Mouse (Mus musculus): ENCODE results near the gene Pld5. TPM values are rescaled to one million over a fixed set of nuclear protein-coding genes. Genes with fewer than 3 reads are reported as not detected.

The Pld5 gene
- polyA plus RNA-seq, 1 experiment from 2014 or later: 3.5 TPM

GRCm38 (mm10) chr1:175920029-175920428, 355.1 kb downstream of the Pld5 start, which contains the start of gene Gm38100:
Gene Gm38100, plus strand, starts transcription at chr1:175920329.
- Histone ChIP-seq H3K9me3 (replicated peaks) (no peaks in the 10 kb centered on the region), H3K4me2 (replicated peaks) (no peak within 1 kb of the TSS), H3K36me3 (no peaks in the 10 kb centered on the region), H3K27ac (no peak within 1 kb of the TSS), H3K4me3 (no peak within 1 kb of the TSS), H3K9ac (no peak within 1 kb of the TSS), H3K4me1 (no peaks in the 10 kb centered on the region), H3K27me3 (no peaks in the 10 kb centered on the region)
- no peak for ATAC-seq (ENCODE audit: low FRiP score)
- 90% methylated on average over 9 of the region's 9 CpGs for WGBS

GRCm38 (mm10) chr1:175913728-175914303, 361.3 kb downstream of the Pld5 start:
- H3K9ac ChIP-seq: no peak overlapping the region
- H3K27me3 ChIP-seq: no peaks in the 10 kb centered on the region
- H3K4me1 ChIP-seq: no peaks in the 10 kb centered on the region
- 78% methylated on average over 5 of the region's 5 CpGs for WGBS
- no peak overlapping the region for H3K4me2 ChIP-seq (replicated peaks)
- H3K9me3 ChIP-seq (replicated peaks): no peaks in the 10 kb centered on the region
- peaks cover 6% of the 10 kb centered on the region for H3K36me3 ChIP-seq
- H3K27ac ChIP-seq: no peak overlapping the region
- ATAC-seq (ENCODE audit: low FRiP score): no peak
- no peak overlapping the region for H3K4me3 ChIP-seq

Data from hindbrain, embryonic 12.5 days (tissue).